Mouse (Mus musculus): Measurements from ENCODE around the gene Olfr1336. TPM values are rescaled to one million over a fixed set of nuclear protein-coding genes. Genes with fewer than 3 reads are reported as not detected.

The Olfr1336 gene
- total RNA-seq, 2 experiments from 2014 or later: not detected

Other genes with a start within 250 kb of the Olfr1336 start
- gene Zscan5b, start 233.9 kb upstream of the Olfr1336 start, total RNA-seq (2021): not detected
- gene Epp13, start 203.5 kb upstream of the Olfr1336 start, total RNA-seq (2021): not detected
- 10 to 100 TPM; 10.1 to 12.1 TPM for gene Zfp667, start 169.6 kb upstream of the Olfr1336 start, total RNA-seq (2021)
- 10 to 100 TPM; 11.8 to 13.7 TPM for gene Zfp583, start 124.9 kb upstream of the Olfr1336 start, total RNA-seq (2021)
- gene Gm3854, start 112.4 kb upstream of the Olfr1336 start, total RNA-seq (2021): 1 to 10 TPM; 7.4 to 7.5 TPM
- gene Zfp78, start 92.9 kb upstream of the Olfr1336 start, total RNA-seq (2021): 1 to 10 TPM; 2.9 to 3.1 TPM
- gene Zfp28, start 72.9 kb upstream of the Olfr1336 start, total RNA-seq (2021): 1 to 10 TPM; 5.0 to 8.9 TPM
- 10 to 100 TPM; 15.7 to 17.9 TPM for gene Smim17, start 57.5 kb upstream of the Olfr1336 start, total RNA-seq (2021)
- gene Gm20715, start 45.9 kb upstream of the Olfr1336 start, total RNA-seq (2021): under 1 TPM in 1 of 2 experiments, not detected in 1; 0.37 TPM
- gene Olfr1344, start 17.5 kb upstream of the Olfr1336 start, total RNA-seq (2021): 1 to 10 TPM in 1 of 2 experiments, under 1 TPM in 1; 0.97 to 2.0 TPM
- gene Olfr1346, start 10.9 kb downstream of the Olfr1336 start, total RNA-seq (2021): not detected
- gene Olfr5, start 30.8 kb downstream of the Olfr1336 start, total RNA-seq (2021): not detected
- not detected for gene Olfr1347, start 43.6 kb downstream of the Olfr1336 start, total RNA-seq (2021)
- gene Olfr1348, start 52.6 kb downstream of the Olfr1336 start, total RNA-seq (2021): not detected
- gene Olfr1349, start 66.8 kb downstream of the Olfr1336 start, total RNA-seq (2021): not detected
- not detected for gene Olfr1350, start 108.7 kb downstream of the Olfr1336 start, total RNA-seq (2021)
- gene Zim1, start 240.3 kb downstream of the Olfr1336 start, total RNA-seq (2021): 1 to 10 TPM; 3.7 to 7.0 TPM